Mouse (Mus musculus): ENCODE data around the gene Hoxd9. TPM values are rescaled to one million over a fixed set of nuclear protein-coding genes. Genes with fewer than 3 reads are reported as not detected.

Gene Hoxd9
- total RNA-seq, 2 experiments from 2014 or later, result 14.8 to 18.8 TPM

- DNase-seq, result no peak
- intact Hi-C loops (cut with DNase I; ENCODE audit: low total_unique reads), result no loop called here
Measured at GRCm38 (mm10) chr2:74692808-74693431, 4.6 kb upstream of the Hoxd9 start.

GRCm38 (mm10) chr2:74693432-74693827, 4.1 kb upstream of the Hoxd9 start:
- DNase-seq, result no peak
- intact Hi-C loops (cut with DNase I; ENCODE audit: low total_unique reads), result no loop called here

GRCm38 (mm10) chr2:74694066-74694465, 3.5 kb upstream of the Hoxd9 start:
- intact Hi-C loops (cut with DNase I; ENCODE audit: low total_unique reads), result no loop called here
- no peak for DNase-seq

- intact Hi-C loops (cut with DNase I; ENCODE audit: low total_unique reads), result no loop called here
- no peak for DNase-seq
Measured at GRCm38 (mm10) chr2:74695383-74695782, 2.1 kb upstream of the Hoxd9 start.

GRCm38 (mm10) chr2:74695813-74696430, 1.6 kb upstream of the Hoxd9 start:
- no peak for DNase-seq
- intact Hi-C loops (cut with DNase I; ENCODE audit: low total_unique reads), result no loop called here

- DNase-seq, result no peak
Measured at GRCm38 (mm10) chr2:74696442-74697335, 838 bp upstream of the Hoxd9 start.

GRCm38 (mm10) chr2:74698201-74699052, 900 bp downstream of the Hoxd9 start:
- no peak for DNase-seq
- intact Hi-C loops (cut with DNase I; ENCODE audit: low total_unique reads), result no loop called here

More at GRCm38 (mm10) chr2:74696442-74697335, 838 bp upstream of the Hoxd9 start:
- intact Hi-C loops (cut with DNase I; ENCODE audit: low total_unique reads), result no loop called here

- no peak for DNase-seq
- intact Hi-C loops (cut with DNase I; ENCODE audit: low total_unique reads), result no loop called here
Measured at GRCm38 (mm10) chr2:74699053-74699430, 1.5 kb downstream of the Hoxd9 start.

- intact Hi-C loops (cut with DNase I; ENCODE audit: low total_unique reads), result loop anchor here (5.0 kb wide), 3 partner anchors 267 to 612 kb away; no protein-coding TSS in a partner anchor
Measured at GRCm38 (mm10) chr2:74699664-74700545, 2.4 kb downstream of the Hoxd9 start.

GRCm38 (mm10) chr2:74700546-74701112, 3.1 kb downstream of the Hoxd9 start:
- no peak for DNase-seq
- intact Hi-C loops (cut with DNase I; ENCODE audit: low total_unique reads), result loop anchor here (5.0 kb wide), 3 partner anchors 267 to 612 kb away; no protein-coding TSS in a partner anchor

More at GRCm38 (mm10) chr2:74699664-74700545, 2.4 kb downstream of the Hoxd9 start:
- DNase-seq, result no peak

- intact Hi-C loops (cut with DNase I; ENCODE audit: low total_unique reads), result loop anchor here (5.0 kb wide), 3 partner anchors 265 to 610 kb away; no protein-coding TSS in a partner anchor
- no peak for DNase-seq
Measured at GRCm38 (mm10) chr2:74701949-74702819, 4.7 kb downstream of the Hoxd9 start.

GRCm38 (mm10) chr2:74702820-74703219, 5.3 kb downstream of the Hoxd9 start:
- intact Hi-C loops (cut with DNase I; ENCODE audit: low total_unique reads), result loop anchor here (5.0 kb wide), 3 partner anchors 264 to 609 kb away; no protein-coding TSS in a partner anchor
- DNase-seq, result no peak

GRCm38 (mm10) chr2:74703317-74703716, 5.8 kb downstream of the Hoxd9 start:
- intact Hi-C loops (cut with DNase I; ENCODE audit: low total_unique reads), result loop anchor here (5.0 kb wide), 3 partner anchors 264 to 609 kb away; no protein-coding TSS in a partner anchor
- DNase-seq, result no peak

GRCm38 (mm10) chr2:74703720-74704392, 6.3 kb downstream of the Hoxd9 start:
- intact Hi-C loops (cut with DNase I; ENCODE audit: low total_unique reads), result loop anchor here (2.0 to 5.0 kb wide), 4 partner anchors 263 to 608 kb away; no protein-coding TSS in a partner anchor

GRCm38 (mm10) chr2:74704393-74704998, 7.0 kb downstream of the Hoxd9 start, which contains the start of gene Hoxd8:
TSS of gene Hoxd8 (plus strand) at chr2:74704615.
- peak; percentile 84 for DNase-seq
- intact Hi-C loops (cut with DNase I; ENCODE audit: low total_unique reads), result loop anchor here (2.0 to 5.0 kb wide), 4 partner anchors 263 to 608 kb away; no protein-coding TSS in a partner anchor

More at GRCm38 (mm10) chr2:74703720-74704392, 6.3 kb downstream of the Hoxd9 start:
- DNase-seq, result no peak

Measured in gastrocnemius, postnatal 14 days (tissue).